Mouse (Mus musculus) lung, postnatal 36 days (tissue): ENCODE results near the gene Mybpc2.

ENCODE experiments used
- DNase-seq: peaks from one replicate; pipeline ENCODE4 v3.0.0; 2022; ENCODE audit warnings: mixed read lengths

Gene Mybpc2

GRCm38 (mm10) chr7:44521710-44522109 lies 2.7 kb downstream of the Mybpc2 start:
- peak; percentile 75 for DNase-seq

DNA sequence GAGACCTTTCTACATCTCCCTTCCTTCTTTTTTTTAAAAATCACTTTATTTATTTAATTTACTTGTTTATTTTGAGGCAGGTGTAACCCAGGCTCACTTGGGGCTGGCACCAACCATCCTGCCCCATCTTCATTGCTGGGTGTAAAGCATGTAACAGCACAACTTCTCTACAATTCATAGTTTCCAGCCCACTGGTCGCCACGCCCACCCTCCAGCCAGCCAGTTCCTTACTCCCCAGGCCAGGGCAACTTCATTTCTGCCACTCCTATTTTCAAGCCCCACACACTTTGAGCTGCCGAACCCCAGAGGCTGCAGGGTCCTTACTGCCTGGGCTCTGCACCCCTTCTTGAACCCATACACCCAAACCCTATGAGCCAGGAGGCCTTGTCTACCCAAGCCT lies 3.5 kb downstream of the Mybpc2 start:
- no peak for DNase-seq

DNA sequence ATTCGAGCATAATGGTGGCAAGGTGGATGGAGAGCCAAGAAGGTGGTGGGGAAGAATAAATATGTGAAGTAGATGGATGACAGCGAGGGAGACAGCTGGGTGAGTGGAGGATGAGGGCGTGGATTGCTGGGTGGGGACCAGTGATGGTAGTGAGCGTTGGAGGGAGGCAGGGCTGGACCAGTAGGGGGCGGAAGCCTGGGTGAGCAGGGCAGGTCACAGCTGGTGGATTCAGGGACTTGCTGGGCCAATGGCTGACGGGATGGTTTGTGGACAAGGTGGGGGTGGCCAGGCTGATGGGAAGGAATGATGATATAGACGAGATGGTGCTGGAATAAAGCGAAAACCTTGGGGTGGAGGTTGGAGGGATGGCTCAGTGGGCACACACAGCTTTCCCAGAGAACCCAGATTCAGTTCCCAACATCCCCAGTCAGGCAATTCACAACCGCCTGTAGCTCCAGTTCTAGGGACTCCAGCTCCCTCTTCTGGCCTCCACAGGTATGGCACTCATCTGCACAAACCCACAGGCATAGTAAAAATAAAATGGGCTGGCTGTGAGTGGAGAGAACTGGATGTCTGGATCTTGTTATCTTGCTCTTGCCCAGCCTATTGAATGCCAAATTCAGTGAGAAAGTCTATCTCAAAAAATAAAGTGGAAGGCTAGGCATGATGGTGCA lies 5.1 kb downstream of the Mybpc2 start:
- no peak for DNase-seq

- no peak for DNase-seq
Measured at GRCm38 (mm10) chr7:44507491-44507890, 17.0 kb downstream of the Mybpc2 start.

GRCm38 (mm10) chr7:44501563-44502115 lies 22.8 kb downstream of the Mybpc2 start:
- DNase-seq, result peak; percentile 73

DNA sequence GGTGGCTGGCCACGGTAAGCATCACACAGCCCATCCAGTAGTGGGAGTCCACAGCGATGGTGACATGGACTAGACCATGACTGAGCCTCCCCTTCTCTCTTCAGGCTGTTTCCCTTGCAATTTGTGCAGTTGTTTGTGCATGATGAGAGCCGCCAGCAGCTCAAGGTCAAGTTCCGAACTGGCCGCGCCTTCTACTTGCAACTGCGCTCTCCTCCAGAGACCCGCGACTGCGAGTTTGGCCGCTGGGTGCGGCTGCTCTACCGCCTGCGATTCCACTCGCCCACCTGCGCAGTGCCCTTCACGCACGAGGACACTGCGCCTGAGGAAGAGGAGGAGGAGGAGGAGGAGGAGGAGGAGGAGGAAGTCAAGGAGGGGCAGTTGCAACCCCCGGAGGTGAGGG lies 24.4 kb downstream of the Mybpc2 start:
- no peak for DNase-seq

- no peak for DNase-seq
Measured at GRCm38 (mm10) chr7:44498922-44499321, 25.5 kb downstream of the Mybpc2 start.

- DNase-seq, result no peak
Measured at GRCm38 (mm10) chr7:44497361-44498055, 26.9 kb downstream of the Mybpc2 start.

DNA sequence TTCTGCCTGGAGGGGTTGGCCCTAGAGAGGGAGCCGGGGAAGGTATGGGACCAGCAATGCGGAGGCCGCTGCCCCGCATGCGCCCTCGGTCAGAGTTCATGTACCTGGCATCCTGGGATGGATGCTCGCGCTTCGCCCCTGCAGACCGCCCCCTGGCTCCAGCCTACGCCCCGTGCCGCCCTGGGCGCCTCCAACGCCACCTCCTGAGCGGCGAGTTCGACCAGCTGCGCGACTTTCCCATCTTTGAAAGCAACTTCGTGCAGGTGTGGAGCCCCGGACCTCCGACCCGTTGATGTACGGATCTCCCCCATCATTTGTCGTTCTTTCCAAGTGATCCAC lies 27.7 kb downstream of the Mybpc2 start:
- no peak for DNase-seq

DNA sequence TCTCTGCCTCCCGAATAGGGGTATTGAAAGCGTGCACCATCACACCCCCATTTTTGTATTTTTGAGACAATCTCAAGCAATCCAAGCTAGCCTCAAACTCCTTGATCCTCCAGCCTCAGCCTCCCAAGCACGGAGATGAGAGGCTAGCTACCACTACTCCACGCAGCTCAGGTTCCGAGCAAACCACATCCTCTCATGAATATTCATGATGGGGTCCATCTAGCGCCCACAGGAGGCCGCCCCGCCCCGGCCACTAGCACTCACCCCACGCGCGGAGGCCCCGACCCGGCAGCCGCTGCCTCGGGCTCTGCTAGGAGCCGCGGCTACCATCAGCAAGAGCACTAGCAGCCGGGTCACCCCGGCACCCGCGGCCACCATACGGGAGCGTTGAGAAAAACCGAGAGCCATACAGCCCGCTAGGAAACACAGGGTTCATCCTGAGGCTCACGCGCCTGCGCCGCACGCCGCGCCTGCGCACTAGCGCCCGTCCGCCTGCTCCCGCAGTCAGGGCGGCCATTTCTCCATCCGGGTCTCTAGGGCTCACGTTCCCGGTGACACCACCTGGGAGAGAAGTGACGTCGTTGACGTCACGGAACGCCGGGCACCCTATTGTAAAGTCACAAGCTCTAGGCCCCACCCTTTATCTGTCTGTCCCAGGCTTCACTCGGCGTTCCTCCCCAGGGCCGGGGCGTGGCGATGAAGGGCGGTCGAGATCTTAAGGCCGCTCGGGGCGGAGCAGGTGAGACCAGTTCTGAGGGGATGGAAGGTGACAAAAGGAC lies 28.3 kb downstream of the Mybpc2 start, which contains the start of the genes Emc10 and Fam71e1:
Gene Emc10 (minus strand): TSS at position 538 of the 779 bp plus-strand sequence.
Gene Fam71e1 (plus strand): TSS at position 590 of the 779 bp plus-strand sequence.
- peak; percentile 98 for DNase-seq

DNA sequence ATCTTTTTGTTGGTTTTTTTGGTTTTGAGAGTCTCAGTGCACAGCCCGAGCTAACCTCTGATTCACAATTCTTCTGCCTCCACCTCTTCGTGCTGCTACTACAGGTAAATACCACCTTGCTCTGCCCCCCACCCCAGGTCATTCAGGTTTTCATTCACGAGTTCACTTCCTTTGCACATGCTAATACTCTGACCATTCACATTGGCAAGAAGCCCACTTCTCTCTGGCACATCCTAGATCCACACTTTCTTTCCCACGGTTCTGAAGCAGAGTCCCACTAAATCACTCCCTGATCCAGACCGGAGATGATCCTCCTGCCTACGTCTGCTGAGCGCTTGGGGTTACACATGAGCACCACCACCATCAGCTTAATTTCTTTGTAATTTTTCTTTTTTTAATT lies 29.4 kb downstream of the Mybpc2 start:
- no peak for DNase-seq

DNA sequence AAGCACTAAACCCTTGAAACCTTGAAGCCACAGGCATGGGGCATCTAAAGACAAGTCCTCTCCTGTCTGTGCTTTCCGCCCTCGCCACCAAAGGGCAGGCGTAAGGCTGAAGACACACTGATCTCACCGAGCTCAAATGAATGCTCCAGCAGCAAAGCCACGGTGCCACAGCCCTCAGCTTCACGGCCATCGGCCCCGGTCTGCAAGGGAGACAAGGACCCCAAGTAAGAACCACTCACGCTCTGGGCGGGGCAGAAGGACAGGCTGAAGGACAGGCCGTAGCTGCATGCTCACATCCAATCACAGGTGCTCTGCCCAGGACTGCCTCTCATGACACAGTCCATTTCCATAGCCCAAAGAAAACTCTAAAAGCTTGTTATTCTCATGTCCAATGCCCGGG lies 29.8 kb downstream of the Mybpc2 start:
- no peak for DNase-seq

DNA sequence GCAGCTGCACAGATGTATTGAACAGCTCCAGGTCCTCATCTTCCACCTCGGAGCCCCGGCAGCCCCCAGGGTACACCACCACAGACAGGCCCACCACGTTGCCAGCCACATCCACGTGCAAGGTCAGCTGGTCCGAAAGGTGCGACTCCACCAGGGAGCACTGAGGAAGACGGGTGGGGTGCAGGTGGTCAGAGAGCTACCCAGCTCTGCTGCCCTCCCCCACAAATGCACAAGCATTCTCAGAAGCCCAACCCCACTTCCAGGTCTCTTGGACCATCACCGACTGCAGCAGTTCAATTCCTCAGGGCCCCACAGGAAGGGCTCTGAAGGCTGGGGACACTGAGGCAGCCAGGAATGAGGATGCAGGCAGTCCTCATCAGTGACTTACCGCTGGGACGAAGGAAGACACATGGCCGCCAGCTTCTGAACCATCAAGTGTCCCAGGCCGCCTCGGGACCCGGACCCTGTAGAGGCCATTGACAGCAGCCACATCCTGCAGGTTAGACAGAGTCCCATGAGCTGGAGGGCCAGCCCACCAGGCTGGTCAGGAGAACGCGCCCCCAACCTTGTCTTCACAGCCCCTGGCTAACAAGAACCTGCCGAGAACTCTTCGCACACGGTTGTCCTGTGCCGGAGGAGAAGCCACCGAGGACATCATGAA lies 32.2 kb downstream of the Mybpc2 start:
- no peak for DNase-seq

DNA sequence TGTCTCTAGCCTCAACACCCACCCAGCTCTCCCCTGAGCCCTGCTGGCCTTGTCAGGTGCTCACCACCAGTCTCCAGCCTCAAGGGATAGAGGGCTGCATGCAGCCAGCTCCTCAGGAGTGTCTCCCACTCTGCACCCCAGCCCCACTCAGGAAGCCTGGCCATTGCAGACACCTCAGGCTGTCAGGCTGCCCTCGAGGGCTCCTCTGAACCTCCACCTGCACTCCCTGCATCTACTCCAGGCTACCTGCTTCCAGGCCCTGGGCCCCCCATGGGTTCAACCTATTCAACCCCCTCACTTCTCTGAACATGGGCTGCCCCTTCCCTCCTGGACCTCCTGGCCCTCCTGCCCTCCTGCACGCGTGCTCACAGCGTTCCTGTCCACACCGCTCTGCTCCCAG lies 33.1 kb downstream of the Mybpc2 start:
- DNase-seq, result no peak

GRCm38 (mm10) chr7:44490281-44490680 lies 34.2 kb downstream of the Mybpc2 start:
- no peak for DNase-seq

DNA sequence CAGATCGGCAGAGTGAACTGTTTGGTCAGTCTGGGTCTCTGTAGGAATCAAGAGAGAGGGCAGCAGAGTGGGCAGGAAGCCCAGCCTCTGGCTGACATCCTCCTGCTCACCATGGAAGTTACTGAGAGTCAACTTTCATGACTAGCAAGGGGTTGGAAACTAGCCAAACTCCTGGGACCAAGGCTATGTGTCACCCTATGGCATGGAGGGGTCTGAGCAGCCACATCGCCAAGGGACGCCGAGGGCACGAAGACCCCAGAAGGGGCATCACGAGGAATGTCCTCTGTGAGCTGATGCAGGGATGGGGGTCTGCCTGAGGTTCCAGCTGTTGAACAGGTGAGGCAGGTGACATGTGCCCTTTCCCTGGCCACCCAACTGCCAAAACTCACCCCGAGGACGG lies 35.9 kb downstream of the Mybpc2 start:
- no peak for DNase-seq

DNA sequence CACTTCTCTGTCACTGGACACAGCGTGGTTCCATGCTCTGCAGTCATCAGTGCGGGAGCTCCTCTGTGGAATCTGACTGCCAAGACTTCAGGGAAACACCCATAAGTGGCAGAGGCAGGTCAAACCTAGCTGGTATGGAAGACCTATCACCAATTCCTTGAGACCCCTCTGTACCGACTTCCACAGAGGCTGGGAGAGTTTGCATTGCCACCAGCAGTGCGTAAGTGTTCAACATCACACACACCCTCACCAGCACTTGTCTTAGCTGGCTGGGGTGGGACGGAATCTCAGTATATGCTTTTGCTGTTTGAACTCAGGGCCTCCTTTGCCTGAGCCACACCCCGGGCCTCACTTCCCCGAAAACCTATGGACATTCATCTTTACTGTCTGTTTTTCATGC lies 36.5 kb downstream of the Mybpc2 start:
- no peak for DNase-seq

DNA sequence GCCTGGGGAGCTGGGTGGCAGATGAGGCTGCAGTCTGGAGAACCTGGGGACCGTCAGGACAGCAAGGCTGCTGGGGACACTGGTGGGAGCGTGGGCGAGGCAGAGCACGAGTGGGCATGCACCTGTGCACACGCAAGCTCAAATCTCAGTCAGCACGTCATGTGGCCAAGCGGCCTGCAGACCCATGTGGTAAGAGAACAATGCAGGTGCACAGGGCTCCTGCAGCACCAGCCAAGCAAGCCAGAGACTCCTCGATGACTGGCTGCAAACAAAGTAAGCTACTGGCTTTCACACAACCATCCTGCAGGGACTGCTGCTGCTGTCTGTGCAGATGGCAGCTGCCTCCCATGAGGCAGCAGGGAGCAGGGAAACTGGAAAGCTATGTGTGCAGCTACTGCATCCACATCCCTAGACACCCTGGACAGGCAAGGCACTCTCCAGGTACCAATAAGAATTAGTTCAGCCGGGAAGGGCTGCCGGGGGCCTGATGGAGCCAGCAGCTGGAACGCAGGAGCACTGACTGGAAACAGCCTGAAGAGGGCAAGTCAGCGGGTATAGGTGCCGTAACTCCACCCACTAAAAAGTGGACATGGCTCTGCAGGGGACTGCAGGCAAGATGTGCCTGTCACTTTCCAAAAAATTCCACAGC lies 37.4 kb downstream of the Mybpc2 start:
- DNase-seq, result no peak

GRCm38 (mm10) chr7:44485572-44486195 lies 38.8 kb downstream of the Mybpc2 start:
- DNase-seq, result no peak

DNA sequence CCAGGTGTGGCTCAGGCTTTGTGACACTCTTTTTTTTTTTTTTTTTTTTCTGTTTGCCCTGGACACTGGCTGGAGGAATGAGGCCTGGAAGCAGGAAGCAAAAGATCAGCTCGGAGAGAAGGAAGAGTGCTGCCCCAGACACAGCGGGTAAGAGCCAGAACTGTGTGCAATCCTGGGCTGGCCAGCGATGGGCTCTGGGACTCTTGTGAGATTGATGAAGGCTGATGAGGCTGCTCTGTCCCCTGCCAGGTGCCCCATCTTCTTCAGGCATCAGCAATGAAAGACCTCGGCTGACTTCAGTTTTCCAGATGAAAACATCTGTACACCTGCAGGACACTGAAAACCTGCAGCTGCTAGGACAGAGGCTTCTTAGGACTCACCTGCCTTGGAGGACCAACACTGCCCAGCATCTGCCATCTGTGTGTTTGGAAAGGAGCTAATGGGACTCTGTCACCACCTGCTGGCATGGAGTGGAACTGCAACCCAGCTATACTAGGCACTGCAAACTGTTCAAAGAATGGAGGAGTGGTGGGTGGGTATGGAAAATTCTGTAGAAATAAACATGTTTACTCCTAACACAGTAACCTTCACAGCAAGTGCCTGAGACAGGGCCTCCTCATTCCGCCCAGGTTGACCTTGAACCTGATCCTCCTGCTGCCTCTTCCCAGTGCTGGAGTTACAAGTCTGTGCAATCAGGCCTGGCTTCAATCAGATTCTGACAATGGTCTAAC lies 39.5 kb downstream of the Mybpc2 start:
- peak; percentile 80 for DNase-seq

- DNase-seq, result no peak
Measured at GRCm38 (mm10) chr7:44484109-44484508, 40.3 kb downstream of the Mybpc2 start.
